Mouse (Mus musculus) layer of hippocampus, adult 18-20 months (tissue): ENCODE measurements around the gene Duox1. TPM values are rescaled to one million over a fixed set of nuclear protein-coding genes. Genes with fewer than 3 reads are reported as not detected.

ENCODE experiments used
- DNase-seq, 2 experiments: peaks; one replicate each; pipeline ENCODE4 v3.0.0; 2022; ENCODE audit warnings: low spot score in 2 of 2
- long read RNA-seq: library from polyadenylated mRNA; stranded (forward); transcript quantifications from one replicate; pipeline ENCODE4 v2.0.0, GENCODE M21; 2021
- total RNA-seq, 2 experiments: library from RNA; stranded (reverse); gene quantifications; 2 replicates each; pipeline ENCODE4 v1.2.3; 2021

Duox1 gene
- not detected for total RNA-seq
- long read RNA-seq, result 0 reads

- DNase-seq, result no peak
Observed at GRCm38 (mm10) chr2:122315372-122315771, at the start of gene Duox1. TSS of gene Duox1 (plus strand) at chr2:122315672.

- DNase-seq, result no peak
Observed at GRCm38 (mm10) chr2:122266407-122267193, 48.9 kb upstream of the Duox1 start.

- no peak for DNase-seq
Observed at GRCm38 (mm10) chr2:122278769-122279168, 36.7 kb upstream of the Duox1 start.

- DNase-seq, result no peak
Observed at GRCm38 (mm10) chr2:122284091-122284490, 31.4 kb upstream of the Duox1 start.

GRCm38 (mm10) chr2:122286137-122286536 lies 29.3 kb upstream of the Duox1 start:
- no peak for DNase-seq

GRCm38 (mm10) chr2:122294916-122295315 lies 20.6 kb upstream of the Duox1 start:
- DNase-seq, result no peak

- no peak for DNase-seq
Observed at GRCm38 (mm10) chr2:122297271-122298095, 18.0 kb upstream of the Duox1 start.

GRCm38 (mm10) chr2:122298096-122298499 lies 17.4 kb upstream of the Duox1 start, which contains the start of gene Duox2:
TSS of gene Duox2 (minus strand) at chr2:122298449.
- no peak for DNase-seq

- DNase-seq, result no peak
Observed at GRCm38 (mm10) chr2:122298596-122299490, 16.6 kb upstream of the Duox1 start, which contains the start of gene Duoxa2. TSS of gene Duoxa2 (plus strand) at chr2:122298900.

- DNase-seq, result no peak
Observed at GRCm38 (mm10) chr2:122299911-122300655, 15.4 kb upstream of the Duox1 start.

GRCm38 (mm10) chr2:122300656-122301020 lies 14.8 kb upstream of the Duox1 start:
- DNase-seq, result no peak

- DNase-seq, result peak in 1 of 2 experiments; percentile 13
Observed at GRCm38 (mm10) chr2:122301081-122301920, 14.2 kb upstream of the Duox1 start.

GRCm38 (mm10) chr2:122301921-122302573 lies 13.4 kb upstream of the Duox1 start:
- no peak for DNase-seq

- DNase-seq, result peak; percentile 16 to 61
Observed at GRCm38 (mm10) chr2:122302574-122303241, 12.8 kb upstream of the Duox1 start.

- DNase-seq, result no peak
Observed at GRCm38 (mm10) chr2:122304544-122304943, 10.9 kb upstream of the Duox1 start.

- no peak for DNase-seq
Observed at GRCm38 (mm10) chr2:122305097-122305892, 10.2 kb upstream of the Duox1 start.

- DNase-seq, result no peak
Observed at GRCm38 (mm10) chr2:122306184-122306583, 9.3 kb upstream of the Duox1 start.

- DNase-seq, result no peak
Observed at GRCm38 (mm10) chr2:122309647-122310046, 5.8 kb upstream of the Duox1 start.
